Mouse (Mus musculus): ENCODE measurements around the gene AI854703. TPM values are rescaled to one million over a fixed set of nuclear protein-coding genes. Genes with fewer than 3 reads are reported as not detected.
"Not testable (repeated sequence)": the region's sequence is repeated elsewhere in the genome, so short reads cannot be mapped to it uniquely, and the experiment has no call there.

Gene AI854703
- total RNA-seq, 2 experiments from 2014 or later: 0.36 to 0.47 TPM

DNA sequence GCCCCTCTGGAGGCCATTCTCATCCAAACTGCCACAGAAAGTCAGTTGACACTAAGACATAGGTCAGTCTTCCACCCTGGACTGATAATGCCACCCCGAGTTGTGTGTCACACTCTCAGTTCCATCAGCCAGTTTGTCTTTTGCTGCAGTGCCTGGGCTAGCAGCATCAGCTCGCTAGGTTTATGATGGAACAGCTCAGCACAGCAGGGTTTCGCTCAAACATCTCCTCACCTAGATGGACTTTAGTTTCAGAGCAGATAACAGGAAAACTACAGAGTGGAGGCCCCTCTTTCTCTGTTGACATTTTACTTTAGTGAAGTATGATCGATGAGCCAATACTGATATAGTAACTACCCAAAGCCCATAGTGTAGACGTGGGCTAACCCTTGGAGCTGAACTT, 11.8 kb upstream of the AI854703 start:
- no peak for DNase-seq

DNA sequence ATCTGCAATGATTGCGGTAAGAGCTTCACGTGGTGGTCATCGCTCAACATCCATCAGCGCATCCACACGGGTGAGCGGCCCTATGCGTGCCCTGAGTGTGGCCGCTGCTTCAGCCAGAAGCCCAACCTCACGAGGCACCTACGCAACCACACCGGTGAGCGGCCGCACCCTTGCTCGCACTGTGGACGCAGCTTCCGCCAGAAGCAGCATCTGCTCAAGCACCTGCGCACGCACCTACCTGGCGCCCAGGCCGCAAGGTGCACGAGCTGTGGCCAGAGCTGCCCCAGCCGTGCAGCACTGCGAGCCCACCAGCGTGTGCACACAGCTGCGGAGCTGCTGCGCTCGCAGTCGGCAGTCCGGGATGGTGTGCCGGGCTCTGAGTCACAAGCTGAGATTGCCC, 6.5 kb upstream of the AI854703 start:
- no peak for DNase-seq

DNA sequence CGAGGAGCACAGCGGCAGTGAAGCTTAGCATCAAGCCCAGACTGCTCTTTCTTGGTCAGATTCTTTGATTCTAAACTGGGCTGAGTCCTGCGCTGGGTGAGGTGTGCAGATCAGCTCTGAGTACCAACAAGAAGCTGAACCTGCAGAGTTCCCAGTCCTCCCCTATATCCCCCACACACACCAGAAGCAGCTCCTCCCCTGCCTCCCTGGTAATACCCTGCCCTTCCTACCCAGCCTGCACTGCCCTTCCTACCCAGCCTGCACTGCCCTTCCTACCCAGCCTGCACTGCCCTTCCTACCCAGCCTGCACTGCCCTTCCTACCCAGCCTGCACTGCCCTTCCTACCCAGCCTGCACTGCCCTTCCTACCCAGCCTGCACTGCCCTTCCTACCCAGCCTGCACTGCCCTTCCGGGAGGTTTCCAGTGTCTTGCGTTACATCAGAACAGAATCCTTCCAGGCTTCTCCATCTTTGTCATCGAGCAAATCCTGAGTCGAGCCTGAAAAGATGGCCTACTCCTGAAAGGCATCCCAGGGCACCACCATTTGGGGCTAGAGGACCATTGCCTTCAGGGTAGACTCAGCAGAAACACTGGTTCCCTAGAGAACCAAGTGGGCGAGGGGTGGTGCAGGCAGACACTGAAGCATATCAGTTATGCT, 4.2 kb upstream of the AI854703 start:
- not testable (repeated sequence) for DNase-seq

DNA sequence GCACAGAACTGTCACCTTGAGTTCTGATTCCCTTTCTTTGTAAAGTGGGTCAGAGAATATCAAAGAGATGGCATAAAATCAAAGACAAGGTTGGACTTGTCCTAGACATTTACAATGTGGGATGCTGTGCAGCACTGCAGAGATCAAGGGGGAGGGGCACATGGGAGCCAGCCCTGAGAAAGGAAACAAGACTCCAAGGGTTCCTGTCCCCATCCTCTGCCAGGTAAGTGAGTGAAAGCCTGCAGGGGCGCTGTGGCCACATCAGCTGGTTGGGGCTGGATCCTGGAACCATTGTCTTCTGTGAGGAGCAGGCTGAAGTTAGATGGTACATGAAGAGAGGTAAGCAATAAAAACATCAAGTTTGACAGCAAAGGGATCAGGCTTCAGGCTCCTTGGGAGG, 3.1 kb upstream of the AI854703 start:
- no peak for DNase-seq

DNA sequence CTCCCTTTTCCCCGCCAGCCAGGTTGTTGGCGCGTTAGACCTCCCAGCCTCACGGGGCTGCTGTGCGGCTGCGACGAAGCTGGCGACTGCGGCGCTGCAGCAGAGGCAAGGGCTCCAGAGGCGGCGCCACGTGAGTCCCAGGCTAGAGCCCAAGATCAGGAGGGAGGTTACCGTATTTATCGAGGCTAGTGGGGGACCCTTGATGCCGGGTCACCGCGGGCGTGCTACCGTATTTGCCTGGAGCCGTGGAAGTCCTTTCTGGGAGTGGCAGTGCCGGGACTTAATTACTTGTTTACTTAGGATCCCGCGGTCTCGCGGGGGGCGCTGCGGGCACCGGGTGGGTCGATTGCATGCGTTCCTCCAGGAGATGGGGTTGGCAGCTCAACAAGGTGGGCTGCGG, 420 bp downstream of the AI854703 start:
- peak; percentile 54 for DNase-seq

DNA sequence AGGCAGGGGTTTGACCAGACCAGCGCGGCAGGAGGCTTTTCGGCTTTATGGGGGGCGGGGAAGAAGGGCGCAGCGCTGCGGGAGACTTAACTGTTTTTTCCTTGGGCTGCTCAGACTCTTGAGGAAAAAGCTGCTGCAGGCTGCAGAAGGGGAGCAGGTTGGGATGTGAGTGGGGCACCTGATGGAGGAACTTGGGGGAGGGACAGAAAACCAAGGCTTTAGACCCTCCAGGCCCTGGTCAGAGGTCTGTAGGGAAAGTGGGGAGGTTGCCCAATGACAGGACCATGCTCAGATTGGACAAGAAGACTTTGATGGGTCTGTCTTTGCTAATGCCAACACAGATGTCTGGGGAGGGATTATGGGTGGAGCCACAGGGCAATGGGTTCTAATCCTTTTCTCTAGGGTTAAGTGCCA, 954 bp downstream of the AI854703 start:
- no peak for DNase-seq

DNA sequence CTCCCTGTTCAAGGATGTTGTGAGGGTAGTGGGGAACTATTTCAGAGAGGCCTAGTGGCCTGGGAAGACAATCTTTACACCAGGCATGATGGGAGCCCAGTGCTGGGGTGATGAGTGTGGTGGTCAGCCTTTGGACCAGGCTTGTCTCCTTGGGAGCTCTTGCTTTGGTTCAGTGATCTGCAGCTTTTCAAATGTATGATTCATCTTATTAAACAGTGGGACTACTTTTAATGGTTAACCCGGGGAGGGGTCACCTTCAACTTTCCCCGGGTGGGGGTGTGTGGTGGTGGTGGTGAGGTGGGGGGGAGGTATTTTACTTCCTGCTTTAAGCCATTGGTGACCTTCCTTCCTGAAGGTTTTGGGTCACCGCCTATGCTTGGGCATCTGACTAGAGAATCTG, 1.8 kb downstream of the AI854703 start:
- DNase-seq: no peak

DNA sequence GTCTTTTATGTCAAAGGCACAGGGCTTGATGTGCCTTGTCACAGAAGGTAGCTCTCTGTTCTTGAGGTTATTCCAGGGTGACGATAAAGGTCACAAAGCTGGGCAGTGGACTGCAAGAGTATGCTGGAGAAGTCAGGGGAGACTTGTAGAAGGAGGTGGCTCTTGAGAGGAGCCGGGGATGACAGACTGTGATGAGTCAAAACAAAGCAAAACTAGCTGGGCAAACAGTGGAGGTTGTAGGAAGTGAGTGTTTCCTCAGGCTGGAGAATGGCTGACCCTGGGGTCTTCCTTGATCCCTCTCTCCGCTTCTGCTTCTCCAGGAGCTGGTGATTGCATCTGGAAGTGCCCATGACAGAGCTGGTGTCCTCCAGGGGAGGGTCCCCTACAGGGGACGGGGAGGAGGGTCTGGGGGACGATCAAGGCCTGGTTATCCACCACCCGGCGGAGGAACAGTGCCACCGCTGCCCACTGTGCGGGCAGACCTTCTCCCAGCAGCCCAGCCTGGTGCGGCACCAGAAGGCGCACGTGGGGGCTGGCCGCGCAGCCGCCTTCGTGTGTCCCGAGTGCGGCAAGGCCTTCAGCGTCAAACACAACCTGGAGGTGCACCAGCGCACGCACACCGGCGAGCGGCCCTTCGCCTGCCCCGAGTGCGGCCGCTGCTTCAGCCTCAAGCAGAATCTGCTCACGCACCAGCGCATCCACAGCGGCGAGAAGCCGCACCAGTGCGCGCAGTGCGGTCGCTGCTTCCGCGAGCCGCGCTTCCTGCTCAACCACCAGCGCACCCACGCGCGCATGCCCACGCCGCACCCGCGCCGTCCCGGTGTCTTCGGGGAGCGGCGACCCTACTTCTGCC, 2.5 kb downstream of the AI854703 start:
- DNase-seq: no peak

DNA sequence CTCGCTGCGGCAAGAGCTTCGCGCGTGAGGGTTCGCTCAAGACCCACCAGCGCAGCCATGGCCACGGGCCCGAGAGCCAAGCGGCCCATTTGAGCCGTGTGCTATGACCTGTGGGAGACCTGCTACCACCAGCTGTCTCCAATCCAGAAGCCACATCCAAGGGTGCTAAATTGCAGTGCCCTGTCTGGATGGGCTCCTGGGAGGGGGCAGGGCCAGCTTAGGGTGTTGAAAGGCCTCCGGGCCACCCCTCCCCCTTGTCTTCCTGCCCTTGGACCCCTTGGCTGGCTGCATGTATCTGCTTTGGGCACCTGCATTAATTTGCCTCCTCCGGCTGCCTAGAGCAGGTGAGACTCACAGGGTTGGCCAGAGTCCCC, 3.1 kb downstream of the AI854703 start:
- no peak for DNase-seq

DNA sequence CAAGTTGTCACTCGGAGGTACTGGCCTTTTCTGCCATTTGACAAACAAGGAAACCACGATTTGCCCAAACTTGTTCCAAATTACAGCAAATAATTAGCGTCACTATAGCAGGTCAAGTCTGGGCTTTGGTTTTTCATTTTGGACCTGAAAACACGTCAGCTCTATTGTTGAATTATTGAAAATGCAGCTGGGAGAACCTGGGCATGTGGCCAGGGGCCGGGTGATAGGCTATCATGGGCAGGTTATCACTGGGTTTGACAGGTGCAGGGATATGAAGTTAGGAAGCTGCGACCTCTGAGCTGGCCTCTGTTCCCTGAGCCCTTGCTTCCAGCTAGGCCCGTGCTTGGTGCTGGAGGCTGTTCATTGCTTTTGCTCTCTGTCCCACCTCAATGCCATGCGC, 4.3 kb downstream of the AI854703 start:
- DNase-seq: no peak

DNA sequence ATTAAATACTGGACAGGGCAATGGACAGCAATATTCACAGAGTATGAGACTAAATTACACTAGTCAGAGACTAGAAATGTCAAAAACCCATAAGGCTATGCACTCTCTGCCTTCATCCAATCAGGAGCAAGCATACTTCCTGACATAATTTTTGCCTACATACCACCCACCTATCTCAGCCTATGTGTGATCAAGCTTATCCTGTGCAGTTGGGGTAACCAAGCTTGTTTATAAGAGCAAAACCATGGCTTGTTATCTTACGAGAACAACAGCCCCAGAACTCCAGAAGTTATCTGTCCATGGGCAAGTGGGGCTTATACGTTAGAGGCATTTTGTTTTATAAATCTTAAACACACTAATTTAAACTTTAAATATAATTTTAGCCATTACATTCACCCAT, 8.5 kb downstream of the AI854703 start:
- no peak for DNase-seq

DNA sequence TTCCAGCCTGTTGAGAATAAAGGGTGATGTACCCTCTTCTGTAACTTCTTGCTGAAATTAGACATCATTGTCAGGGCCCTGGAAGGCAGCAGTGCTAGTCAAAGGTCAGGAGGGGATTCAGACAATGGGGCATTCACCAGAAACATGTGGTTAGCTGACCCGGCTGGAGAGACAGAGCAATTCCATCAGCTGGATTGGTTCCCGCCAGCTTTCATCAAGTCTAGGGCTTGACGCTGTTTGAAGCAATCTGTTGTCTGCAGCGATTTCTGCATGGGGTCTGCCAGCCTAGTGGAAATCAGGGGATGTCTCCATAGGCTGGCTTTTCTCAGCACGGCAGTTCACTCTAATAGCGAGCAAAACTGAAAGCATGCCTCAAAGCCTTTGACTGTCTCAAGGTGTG, 10.0 kb downstream of the AI854703 start:
- no peak for DNase-seq

DNA sequence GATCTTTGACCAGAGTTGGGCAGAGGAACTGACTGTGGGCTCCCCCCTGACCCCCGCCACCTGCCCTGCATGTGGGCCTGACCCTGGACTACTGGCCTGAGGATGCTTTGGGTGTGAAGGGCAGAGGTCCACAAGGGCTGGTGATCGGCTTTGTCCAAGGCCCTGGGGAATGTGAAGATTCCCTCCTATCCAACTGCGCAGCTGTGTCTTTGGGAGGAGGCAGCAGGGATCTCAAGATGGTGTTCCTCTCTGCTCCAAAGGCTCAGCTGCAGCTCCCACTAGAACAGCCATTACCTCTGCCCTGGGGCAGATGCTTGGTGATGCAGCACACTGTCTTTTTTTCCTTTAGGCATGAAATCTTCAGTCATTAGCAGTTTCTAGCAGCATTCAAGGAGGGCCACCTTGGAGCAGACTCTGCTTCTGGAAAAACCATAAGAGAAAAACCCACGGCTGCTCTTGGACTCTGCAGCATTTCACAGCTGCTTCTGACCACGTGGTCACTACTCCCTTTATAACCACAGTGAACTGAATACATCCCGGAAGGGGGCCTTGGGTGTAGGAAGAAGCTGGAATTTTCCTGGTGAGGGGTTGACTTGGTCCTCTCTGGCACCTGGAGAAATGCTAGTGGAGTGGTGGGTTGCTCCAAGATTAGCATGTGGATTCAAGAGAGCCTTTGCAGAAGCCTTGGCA, 11.4 kb downstream of the AI854703 start:
- DNase-seq: no peak

DNA sequence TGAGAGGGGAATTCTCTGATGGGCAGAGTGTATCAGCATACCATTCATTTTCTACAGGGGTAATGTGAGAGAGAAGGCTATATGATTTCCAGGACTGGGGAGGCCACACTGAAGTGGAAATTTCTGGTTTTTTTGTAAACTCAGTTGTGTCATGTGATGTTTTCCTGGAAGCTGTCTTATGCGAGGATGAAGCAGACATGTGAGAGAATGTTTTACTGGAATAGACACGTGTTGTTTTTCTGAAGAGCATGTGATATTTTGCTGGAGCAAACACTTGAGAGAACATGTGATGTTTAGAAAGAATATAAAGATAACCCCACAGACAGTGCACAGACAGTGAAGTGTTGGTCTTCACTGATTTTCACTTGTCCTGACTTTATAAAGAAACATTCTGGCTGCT, 12.0 kb downstream of the AI854703 start:
- DNase-seq: no peak

DNA sequence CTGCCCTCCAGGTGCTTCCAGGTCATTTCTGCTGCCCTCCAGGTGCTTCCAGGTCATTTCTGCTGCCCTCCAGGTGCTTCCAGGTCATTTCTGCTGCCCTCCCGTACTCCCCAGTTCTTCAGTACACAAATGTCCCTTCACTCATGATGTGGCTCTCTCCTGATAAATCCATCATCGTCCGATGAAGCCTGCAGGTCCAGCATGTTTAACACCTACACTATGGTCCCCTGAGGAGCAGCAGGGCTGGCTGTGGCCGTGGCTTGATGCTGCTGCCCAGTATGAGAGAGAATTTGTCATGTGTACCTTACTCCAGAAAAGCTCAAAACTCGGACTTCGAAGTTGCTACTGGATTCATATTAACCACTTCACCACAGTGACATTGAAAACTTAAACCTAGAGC, 14.8 kb downstream of the AI854703 start:
- no peak for DNase-seq

DNA sequence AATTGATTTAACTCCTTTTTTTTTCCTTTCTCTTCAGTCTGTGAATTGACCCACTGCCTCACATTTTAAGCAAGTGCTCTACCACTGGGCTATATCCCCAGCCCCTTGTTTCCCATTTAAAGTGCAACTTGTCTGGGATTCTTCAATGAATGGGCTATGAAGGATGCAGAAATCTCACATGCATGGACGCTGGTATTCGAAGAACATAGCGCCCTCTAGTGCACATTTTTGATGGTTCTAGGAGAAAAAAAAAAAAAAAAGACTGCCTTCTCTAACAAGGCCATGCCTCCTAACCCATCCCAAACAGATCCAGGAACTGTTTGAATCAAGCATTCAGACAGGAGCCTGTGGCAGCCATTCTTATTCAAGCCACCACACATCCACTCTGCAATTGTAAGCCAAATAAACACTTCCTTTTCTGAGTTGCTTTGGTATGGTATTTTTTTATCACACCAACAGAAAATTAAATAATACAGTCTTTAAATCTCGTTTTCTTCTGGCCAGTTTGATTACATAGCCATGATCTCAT, 16.3 kb downstream of the AI854703 start:
- no peak for DNase-seq

DNA sequence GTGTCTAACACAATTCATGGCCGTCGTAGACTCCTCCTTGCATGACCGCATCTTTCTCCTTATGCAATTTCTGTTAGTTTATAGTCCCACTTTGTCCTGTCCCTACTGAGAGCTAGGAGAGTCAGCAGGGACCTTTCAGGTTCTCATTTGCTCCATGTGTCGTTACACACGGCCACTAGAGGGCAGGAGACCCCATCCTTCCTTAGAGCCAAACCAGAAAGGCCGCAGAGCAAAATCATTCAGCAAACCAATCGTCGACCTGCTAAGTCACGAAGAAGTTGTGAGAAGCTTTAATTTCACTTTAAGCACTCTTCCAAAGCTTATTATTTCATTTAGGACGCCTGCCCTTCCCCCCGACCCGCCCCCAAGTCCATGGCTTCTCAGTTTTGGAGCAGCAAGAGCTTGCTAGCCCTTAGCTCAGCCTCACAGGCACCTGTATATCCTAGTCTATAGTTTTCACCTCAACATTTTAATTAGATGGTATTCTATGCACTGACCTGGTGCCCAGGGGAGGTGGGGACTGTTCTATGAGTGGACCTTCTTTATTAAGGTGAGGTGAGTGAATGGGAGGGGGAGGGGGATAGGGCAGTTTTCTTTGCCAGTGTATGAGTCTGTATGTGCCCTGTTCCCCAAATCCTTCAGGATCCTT, 19.2 kb downstream of the AI854703 start:
- peak; percentile 62 for DNase-seq

DNA sequence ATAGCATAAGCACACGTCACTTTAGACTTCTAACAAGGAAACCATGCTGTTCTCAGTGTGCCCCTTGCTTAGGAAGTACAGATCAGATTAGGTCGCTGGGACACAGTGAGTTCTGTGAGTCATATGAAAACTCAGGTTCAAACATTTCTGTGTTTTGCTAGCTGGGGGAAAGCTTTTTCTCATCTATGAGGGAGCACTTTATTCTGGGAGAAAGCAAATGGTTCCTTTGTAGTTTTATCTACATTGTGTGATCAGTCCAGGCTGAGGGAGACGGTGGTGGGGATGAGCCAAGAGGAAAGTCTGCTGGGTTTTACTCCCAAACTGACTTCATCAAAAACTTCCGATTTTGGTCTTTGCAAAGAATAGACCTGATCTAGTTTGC, 19.7 kb downstream of the AI854703 start:
- DNase-seq: no peak

DNA sequence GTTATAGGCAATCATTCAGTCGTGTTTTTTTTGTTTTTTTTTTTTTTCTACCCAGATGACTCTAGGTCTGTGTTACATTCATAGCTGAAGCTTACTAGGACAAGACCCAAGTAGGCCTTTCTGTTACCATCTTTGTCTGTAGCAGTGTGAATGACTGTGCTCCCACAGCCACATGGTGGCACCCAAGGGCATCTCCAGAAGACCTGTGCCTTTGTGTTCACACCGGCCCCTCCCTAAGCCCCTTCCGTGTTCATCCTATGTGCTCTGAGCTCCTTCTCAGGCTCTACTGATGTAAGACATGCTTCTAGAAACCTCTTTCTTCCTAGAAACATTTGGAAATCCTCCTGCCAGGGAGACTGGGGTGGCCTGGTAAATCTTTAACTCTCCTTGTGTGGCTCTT, 20.4 kb downstream of the AI854703 start, which contains the start of gene Gimap8:
Gene Gimap8, plus strand, starts transcription at position 240 of the 400 bp plus-strand sequence.
- DNase-seq: no peak

DNA sequence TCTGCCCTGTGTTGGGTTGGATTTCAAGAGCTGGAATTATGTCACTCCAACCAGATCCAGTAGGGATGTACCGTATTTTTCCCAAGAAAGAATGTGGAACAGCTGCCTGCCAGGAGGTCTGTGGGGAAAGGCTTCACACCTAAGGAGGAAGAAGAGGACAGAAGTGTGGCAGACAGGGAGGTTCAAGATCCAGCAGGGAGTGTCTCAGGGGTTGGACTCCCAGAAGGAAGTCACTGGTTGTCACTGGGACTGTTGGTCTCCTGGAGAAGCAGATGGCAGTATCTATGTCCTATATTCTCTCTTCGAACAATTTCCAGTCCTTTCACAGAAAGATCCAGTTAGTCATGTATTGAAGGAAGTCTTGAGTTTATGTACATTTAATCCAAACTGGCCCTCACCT, 21.0 kb downstream of the AI854703 start:
- no peak for DNase-seq

DNA sequence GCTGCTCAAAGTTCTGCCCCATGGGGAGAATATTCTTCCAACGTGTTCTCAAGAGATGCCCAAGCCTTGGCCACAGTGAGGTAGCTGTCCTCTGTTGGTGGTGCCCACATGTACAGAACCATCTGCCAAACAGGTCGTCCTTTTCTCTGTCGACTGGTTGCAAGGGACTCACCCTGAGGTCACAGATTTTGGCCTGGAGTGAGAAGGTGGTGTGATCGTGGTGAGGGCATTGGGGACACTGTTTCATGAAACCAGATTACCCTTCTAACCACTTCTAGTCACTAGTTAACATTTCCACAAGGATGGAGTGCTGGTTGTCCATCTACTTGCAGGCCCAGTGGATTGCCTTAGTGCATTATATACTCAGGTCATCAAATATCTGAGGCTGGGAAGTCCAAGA, 22.2 kb downstream of the AI854703 start:
- DNase-seq: no peak

DNA sequence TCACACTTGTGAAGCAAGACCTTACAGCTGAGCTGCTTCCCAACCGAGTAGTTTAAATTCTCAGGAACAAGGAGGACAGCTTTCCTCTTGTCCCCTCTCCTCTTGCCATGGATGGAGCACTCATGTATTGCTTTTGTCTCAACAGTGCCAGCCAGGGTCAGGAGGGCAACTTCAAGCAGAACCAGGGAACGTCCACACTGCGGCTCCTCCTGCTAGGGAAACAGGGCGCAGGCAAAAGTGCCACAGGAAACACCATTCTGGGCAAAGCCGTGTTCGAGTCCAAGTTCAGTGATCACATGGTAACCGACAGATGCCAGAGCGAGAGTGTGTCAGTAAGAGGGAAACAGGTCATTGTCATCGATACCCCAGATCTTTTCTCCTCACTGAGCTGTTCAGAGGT, 23.5 kb downstream of the AI854703 start:
- no peak for DNase-seq

DNA sequence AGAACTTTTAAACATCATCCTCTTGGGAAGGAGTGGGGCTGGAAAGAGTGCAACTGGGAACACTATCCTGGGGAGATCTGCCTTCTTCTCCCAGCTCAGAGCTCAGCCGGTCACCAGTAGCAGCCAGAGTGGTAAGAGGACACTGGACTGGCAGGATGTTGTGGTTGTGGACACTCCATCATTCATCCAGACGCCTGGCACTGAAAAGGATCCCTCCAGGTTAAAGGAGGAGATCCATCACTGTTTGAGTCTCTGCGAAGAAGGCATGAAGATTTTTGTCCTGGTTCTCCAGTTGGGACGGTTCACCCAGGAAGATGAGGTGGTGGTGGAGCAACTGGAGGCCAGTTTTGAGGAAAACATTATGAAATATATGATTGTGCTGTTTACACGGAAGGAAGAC, 32.2 kb downstream of the AI854703 start:
- no peak for DNase-seq

Measured in gastrocnemius, postnatal 10 days (tissue).